Mouse (Mus musculus): ENCODE results near the gene Antxr1.
"Not testable (repeated sequence)": the region's sequence is repeated elsewhere in the genome, so short reads cannot be mapped to it uniquely, and the experiment has no call there.

Gene Antxr1

DNA sequence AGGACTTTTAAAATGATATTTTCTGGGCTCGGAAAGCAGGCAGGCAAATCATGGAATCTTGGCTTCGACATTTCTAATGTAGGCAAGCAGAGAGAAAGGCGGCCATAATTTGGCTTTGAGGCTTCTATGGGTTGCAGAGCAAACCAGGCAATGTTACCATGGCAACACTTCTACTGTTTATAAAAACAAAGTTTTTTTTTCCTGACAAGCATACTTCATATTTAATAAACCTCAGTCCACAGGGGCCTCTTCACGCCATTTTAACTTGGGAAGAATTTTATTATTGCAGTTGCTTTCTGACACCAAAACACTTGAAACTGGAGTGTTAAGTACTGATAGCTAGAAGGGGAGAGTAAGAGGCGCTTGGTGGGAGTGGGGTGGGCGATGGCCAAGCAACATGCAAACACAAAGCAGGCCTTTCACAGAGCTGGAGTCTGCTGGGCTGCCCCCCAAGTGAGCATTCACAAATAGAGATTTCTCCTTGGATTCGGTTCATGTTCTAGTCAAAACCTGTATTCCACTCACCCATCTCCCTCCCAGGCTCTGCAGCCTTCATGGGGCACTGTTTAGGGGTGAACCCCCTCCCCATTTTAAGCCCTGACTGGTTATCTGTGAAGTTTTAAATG lies 235.8 kb downstream of the Antxr1 start:
- no peak for DNase-seq

DNA sequence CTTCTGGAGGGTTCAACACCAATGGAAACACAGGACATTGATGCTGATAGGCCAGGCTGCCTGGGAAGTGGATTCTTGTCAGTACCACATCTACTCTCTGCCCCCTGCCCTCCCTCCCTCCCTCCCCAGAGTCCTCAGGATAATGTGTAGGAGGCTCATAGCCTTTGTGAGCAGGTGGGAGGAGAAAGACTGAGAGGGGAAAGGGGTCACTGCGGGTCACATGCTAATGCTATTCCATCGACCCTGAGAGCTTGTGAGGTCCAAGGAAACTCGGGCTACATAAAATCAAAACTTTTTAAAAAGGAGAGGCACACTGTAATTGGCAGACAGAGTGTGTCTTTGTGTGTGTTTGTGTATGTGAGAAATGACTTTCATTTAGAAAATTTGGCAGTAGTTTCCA lies 236.4 kb downstream of the Antxr1 start:
- DNase-seq = no peak

DNA sequence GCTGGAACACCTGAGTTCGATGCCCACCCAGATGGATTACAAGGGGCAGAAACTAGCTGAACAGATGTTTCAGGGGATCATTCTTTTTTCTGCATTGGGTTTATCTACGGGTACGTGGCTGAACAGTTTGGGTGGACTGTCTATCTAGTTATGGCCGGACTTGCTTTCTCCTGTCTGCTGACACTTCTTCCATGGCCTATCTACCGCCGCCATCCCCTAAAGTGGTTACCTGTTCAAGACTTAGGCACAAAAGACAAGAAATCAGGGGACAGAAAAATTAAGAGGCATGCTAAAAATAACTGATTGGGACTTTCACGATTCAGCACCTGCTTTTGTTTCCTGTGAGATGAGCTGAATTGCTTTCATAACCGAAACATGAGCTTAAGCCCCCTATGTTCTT lies 242.0 kb downstream of the Antxr1 start:
- DNase-seq = not testable (repeated sequence)

DNA sequence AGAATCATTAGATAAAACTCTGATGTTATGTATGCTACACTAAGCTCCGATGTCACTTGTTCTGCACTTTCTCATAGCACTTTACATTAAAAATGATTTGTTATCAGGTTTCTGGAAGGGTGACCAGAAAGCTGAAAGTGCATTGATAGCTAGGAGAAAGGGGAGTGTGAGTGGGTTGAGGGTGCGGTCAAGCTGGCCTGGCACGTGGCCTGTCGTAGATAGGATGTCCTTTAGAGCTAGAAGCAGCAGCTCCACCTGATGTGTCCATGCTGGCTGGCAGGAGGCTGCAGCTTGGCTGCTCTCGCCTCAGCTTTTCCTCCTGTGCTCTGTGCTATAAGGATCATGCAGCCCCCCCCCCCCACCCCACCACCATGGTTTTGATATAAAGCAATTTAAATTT lies 243.1 kb downstream of the Antxr1 start:
- DNase-seq = no peak

DNA sequence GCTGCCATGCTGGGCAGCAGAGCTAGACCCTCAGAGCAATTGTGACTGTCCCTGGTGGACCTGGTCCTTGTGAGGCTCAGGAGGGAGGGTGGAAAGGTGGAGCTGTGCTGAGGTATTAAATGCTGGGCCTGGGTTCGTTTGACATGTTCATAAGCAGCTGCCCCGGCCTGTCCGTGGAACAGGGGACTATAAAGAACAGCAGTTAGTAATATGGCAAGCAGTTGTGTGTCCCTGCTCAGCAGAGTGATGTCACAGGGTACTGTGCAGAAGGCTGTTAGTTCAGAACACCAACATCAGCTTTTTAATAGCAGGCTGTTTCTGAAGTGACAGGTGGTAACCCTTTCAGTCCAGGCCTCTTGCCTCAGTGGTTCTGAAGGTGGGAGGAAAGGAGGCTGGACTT lies 244.7 kb downstream of the Antxr1 start:
- DNase-seq = no peak

DNA sequence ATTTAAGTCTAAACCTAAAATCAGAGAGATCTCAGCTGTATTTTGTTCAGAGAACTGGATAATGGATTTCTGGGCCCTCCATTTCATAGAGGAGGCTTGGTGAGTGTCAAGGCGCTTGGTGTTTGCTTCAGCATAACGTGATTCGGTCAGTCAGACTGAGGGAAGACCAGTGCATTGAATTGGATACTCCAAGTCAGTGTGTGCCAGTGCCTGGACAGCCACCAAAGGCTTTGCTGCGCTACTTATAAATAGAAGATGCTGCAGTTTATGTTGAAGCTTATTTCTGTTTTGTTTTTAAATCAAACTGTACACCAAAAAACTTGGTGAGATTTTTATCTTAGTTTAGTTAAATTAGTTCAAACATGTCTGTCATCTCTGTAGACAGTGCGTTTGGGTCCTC lies 247.3 kb downstream of the Antxr1 start:
- no peak for DNase-seq

DNA sequence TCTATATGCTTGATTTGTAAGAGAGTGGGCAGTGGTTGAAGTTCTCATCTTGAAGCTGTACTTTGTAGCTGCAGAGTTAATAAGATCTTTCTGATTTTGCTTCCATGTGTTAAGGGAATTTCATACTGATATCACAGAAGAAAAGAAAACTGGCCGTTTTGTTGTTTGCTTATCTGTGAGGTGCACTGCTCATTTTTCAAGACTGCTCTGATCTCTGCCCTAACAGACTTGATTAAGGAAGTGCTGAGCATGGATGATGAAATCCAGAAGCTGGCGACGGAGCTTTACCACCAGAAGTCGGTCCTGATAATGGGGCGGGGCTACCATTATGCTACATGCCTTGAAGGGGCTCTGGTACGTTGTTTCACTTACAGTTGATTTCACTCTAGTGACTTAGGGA lies 250.6 kb downstream of the Antxr1 start:
- no peak for DNase-seq

All from right cerebral cortex, adult 18-20 months (tissue).